Mouse (Mus musculus) regulatory T cell (primary cell): ENCODE results near the gene Galnt7.

Experiments used
- in situ Hi-C: fragments of 300-600 bp; cut with MboI, MseI; formaldehyde crosslinking; loops from one replicate; pipeline ENCODE4 v1.15.1; 2025; ENCODE audit warnings: high pct_unique_total_duplicates

The Galnt7 gene

DNA sequence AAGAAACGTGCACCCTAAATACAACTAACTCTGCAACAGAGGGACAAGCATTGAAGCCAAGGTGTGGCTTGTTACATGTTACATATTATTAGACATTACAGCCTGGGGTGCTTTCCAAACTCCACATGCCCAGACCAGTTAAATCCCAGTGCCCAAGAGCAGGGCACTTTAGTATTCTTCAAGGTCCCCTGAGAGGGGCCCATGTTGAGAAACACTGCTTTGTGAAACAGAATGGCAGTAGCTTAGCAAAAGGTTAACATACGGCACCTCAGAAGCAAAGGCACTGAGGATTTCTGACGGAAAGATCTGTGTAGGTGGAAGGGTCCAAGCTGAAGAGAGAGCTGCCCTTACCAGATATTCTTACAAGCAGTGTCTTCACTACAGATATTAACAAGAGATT, 67.0 kb downstream of the Galnt7 start:
- in situ Hi-C loops: no loop called here

- in situ Hi-C loops: no loop called here
These were observed 67.7 kb downstream of the Galnt7 start for GRCm38 (mm10) chr8:57585128-57585442.

DNA sequence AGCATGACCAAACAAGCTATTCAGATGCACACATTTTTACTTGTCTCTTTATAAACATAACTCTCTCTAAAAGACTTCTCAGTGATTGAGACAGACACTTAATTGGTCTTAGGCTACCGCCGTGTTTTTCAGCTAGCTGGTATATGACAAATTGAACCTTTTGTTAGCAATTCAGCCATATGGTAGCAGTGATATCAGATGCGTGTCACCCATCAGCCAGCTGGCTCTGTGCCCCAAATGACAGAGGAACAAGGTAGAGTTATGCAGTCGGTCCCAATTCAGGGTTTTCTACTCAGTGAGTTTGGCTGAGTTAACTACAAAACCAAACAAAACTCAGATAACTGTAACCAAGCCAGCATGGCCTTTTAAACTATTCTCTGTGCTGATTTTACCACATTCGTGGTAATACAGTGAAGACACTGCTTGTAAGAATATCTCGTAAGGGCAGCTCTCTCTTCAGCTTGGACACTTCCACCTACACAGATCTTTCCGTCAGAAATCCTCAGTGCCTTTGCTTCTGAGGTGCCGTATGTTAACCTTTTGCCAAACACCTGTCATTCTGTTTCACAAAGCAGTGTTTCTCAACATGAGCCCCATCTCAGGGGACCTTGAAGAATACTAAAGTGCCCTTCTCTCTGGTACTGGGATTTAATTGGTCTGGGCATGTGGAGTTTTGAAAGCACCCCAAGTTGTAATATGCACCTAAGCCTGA, 68.3 kb downstream of the Galnt7 start:
- in situ Hi-C loops: loop anchor here (5.0 kb wide), 1 partner anchor 43 kb away; no protein-coding TSS in a partner anchor

DNA sequence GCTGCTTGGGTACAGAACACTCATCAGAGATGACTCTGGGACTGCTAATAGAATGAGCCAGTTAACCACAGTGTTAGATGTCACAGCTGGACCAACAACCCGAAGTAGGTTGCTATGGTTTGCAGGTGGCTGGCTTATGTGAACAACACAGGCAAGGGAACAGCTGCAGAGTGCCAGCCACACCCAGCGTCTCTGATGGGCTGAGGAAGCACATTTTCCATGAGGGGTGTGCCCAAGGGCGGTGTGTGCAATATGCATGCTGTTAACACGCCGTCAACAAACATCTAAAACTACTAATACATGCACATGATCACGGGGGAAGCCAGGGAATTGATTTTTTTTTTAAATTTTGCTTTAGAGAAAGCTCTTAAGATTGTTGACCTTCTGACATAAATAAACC, 73.0 kb downstream of the Galnt7 start:
- in situ Hi-C loops: loop anchor here (5.0 kb wide), 2 partner anchors 47 to 72 kb away; partner anchors contain the start of gene Galnt7

DNA sequence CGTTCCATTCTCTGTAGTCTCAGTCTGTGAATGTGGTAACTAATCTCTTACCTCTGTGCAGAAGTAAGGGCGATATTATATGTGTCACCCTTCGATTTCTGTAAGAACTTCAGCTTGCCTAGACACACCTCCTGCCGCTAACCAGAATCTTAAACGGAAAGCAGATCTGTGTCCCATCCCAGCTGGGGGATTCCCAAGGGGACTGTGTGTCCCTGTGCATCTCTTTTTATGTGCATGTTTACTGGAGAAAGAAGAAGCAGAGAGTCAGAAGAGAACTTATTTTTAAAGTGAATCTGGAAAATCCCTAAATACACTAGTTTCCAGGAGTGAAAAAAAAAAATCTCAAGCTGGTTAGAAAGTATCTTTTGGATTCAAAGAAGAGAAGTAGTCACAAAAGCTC, 75.5 kb downstream of the Galnt7 start:
- in situ Hi-C loops: loop anchor here (5.0 kb wide), 1 partner anchor 75 kb away; the partner anchor contains the start of gene Galnt7

DNA sequence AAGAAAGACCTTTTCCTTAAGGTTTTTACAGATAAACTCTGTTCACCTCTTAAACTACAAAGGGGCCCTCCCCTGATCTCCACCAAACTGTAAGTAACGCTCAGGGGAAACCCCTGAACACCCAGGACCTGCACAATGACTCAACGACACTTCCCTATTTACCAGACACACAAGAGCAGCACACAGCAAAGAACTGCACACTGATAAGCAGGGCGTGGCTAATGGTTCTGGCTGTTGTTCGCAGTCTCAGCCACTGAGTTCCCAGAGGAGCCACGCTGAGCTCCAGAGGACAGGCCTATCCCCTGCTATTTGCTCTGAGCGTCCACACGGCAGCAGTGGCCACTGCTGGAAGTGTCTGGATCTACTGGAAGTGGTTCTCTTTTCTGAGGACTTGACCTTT, 76.6 kb downstream of the Galnt7 start:
- in situ Hi-C loops: loop anchor here (5.0 kb wide), 1 partner anchor 76 kb away; the partner anchor contains the start of gene Galnt7

GRCm38 (mm10) chr8:57575336-57575735, 77.5 kb downstream of the Galnt7 start:
- in situ Hi-C loops: loop anchor here (5.0 kb wide), 1 partner anchor 77 kb away; the partner anchor contains the start of gene Galnt7

DNA sequence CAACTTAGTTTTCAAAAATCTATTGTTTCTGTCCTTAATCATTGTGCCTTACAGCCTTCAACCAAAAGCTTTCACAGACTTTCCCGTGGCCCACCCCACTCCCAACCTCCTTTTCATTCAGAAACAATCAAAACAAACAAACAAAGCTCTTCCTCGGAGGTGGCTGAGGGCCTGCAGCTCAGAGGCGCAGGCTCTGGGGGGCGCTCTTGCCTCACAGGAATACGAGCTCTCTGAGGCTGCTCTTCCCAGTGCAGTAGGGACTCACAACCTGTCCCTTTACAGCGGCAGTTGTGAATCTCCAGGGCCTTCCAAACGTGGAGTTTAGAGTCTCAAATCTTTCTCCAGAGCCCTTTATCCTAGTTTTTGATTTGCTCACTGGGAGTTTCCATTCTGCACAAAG, 78.4 kb downstream of the Galnt7 start:
- in situ Hi-C loops: loop anchor here (5.0 to 25.0 kb wide), 2 partner anchors 223 to 588 kb away; no protein-coding TSS in a partner anchor

- in situ Hi-C loops: loop anchor here (5.0 to 25.0 kb wide), 2 partner anchors 223 to 588 kb away; no protein-coding TSS in a partner anchor
These were observed 79.0 kb downstream of the Galnt7 start for GRCm38 (mm10) chr8:57573844-57574243.

DNA sequence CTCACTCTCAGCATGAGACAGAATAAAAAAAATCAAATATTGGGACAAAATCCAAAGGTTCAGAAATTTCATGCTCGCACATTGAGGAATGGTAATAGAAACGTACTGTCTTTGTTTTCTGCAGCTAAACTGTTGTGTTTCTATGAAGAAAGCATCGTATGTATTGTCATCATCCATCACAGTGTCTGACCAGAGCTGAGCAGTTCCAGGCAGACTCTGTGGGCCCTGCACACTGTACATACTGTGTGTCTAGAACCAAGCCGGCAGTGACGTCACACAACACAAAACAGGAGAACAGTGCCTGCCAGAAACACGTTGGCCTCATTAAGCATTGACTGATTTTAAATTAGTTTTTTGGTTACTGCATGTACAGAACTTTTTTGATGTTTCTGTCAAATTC, 82.9 kb downstream of the Galnt7 start:
- in situ Hi-C loops: loop anchor here (5.0 to 25.0 kb wide), 2 partner anchors 227 to 592 kb away; no protein-coding TSS in a partner anchor

DNA sequence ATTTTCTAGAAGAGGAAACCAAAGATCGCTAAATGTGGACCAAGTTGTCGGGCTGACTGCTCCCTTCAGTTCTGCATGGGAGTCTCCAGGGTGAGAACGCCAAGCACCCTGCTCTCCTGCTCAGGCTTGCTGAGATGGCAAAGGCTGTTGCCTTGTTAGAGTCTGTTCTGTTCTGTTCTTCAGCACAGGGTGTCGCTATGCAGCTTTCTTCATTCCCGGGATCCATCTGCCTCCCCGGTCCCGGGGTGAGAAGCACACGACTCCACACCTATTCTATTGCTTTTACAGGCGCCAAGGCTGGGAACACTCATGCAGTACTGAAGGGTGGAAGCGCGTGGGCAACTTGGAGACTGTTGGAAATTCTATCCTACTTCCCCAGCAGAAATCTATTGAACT, 83.4 kb downstream of the Galnt7 start:
- in situ Hi-C loops: loop anchor here (25.0 kb wide), 1 partner anchor 593 kb away; no protein-coding TSS in a partner anchor

GRCm38 (mm10) chr8:57568633-57569399, 84.0 kb downstream of the Galnt7 start:
- in situ Hi-C loops: loop anchor here (25.0 kb wide), 1 partner anchor 593 kb away; no protein-coding TSS in a partner anchor

DNA sequence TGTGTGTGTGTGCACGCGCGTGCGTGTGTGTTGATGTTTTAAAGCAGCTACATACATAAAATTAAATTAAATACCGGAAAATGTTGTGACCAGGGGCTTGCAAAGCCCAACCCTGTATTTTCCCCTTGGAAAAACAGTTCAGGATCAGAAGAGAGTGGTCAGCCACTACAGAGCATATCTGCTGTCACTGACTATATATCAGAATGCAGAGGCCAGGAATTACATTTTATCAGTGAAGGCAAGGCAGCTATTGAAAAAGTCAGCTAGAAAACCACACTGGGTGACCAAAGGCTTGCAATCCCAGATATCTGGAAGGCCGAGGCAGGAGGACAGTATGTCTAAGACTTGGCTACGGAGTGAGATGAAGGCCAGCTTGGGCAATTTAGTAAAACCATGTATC, 84.8 kb downstream of the Galnt7 start:
- in situ Hi-C loops: loop anchor here (25.0 kb wide), 1 partner anchor 594 kb away; no protein-coding TSS in a partner anchor

DNA sequence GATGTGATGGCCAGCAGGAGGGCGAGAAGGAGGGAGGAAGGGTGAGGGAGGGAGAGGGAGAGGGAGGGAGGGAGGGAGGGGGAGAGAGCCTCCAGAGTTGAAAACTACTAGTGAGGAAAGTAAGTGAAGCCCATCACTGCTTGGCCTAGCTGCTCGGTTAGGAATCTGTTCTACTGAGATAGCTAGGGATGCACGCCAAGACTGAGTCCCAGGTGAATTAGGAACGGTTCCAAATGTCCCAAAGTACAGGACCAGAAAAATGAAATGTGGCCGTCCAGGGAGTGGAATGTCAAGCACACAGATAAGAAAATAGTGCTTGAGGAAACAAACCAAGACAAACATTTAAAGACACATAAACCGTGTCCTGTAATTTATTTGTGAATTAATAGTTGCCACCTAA, 87.8 kb downstream of the Galnt7 start:
- in situ Hi-C loops: loop anchor here (25.0 kb wide), 1 partner anchor 597 kb away; no protein-coding TSS in a partner anchor

DNA sequence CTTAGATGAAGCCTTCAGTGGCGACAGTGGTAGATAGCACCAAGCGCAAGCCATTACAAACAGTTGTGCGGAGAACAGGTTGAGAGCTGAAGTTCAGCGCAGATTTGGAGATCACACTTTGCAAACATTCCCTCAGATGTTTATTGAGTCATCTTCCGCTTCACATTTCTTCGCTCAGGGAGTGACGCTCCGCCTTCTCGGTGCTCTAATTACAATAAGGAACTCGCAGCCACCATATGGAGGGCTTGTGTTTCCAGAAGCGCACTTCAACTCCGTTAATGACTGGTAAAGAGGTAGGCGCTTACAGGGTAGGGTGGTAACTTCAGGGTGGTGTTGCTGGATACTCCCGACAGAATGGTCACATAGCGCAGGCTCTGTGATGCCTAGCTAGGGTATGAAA, 89.1 kb downstream of the Galnt7 start:
- in situ Hi-C loops: loop anchor here (25.0 kb wide), 1 partner anchor 599 kb away; no protein-coding TSS in a partner anchor

- in situ Hi-C loops: loop anchor here (25.0 kb wide), 1 partner anchor 600 kb away; no protein-coding TSS in a partner anchor
These were observed 90.1 kb downstream of the Galnt7 start for GRCm38 (mm10) chr8:57562741-57563140.

DNA sequence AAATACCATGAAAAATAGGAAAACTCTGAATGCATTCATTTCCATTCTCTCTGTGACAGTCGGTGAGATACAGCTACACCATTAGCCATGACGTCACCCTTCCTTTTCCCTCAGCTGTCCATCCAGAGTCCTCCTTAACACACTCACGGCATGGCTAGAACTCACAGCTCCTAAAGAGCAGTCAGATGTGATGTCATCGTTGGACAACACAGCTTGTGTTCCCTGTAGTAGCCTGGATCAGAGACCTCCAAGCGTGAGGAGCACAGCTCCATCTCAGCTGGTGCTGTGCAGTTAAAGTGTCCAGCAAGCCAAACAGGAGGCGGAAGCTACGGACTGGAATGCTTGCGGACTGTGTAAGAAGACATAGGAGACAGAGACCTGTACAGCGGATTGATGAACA, 91.9 kb downstream of the Galnt7 start:
- in situ Hi-C loops: loop anchor here (25.0 kb wide), 1 partner anchor 601 kb away; no protein-coding TSS in a partner anchor

DNA sequence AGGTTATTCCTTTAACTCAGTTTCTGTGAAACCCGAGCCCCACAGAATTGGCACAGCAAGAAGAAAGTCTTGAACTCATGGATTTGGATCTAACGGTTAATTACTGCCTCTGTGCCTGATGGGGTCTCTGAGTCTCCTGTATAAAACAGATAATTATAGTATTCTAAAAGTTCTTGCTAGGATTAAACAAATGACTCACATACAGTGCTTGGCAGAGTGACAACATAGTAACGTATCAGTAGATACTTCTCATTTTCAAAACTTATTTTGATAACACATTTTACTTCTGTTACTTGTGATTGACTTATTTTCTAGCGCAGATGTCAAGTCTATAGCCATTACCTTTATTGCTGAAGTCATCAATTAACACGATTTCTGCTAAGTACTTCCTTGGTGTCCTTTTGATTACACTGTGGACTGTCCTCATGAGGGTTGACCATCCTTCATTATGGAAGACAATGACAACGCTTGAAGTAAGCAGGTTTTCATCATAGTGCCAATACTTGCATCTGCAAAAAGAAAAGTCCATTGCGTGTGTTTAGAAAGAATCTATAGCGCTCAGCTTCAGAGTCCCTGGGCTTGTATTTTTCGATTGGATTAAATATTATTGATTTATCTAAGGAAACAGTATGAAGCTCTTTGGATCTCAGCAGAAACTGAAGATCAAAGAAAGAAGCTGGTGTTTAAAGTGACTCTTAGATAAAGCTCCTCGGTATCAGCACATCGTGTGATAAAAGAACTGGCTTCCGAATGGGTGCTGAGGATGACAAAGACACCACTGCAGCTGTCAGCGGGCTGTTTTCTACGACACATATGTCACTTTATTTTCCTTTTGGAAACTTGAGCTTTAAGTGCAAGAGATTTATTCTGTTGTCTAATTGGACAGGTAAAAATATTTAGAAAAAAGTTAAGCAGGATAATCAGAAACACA, 100.5 kb downstream of the Galnt7 start:
- in situ Hi-C loops: loop anchor here (10.0 to 25.0 kb wide), 2 partner anchors 610 to 768 kb away; no protein-coding TSS in a partner anchor

GRCm38 (mm10) chr8:57547581-57547980, 105.3 kb downstream of the Galnt7 start:
- in situ Hi-C loops: no loop called here

- in situ Hi-C loops: no loop called here
These were observed 106.0 kb downstream of the Galnt7 start for GRCm38 (mm10) chr8:57546834-57547233.

- in situ Hi-C loops: no loop called here
These were observed 106.4 kb downstream of the Galnt7 start for GRCm38 (mm10) chr8:57546401-57546800.
